Mouse (Mus musculus) liver, embryonic 14.5 days (tissue): ENCODE data around the gene Gm826. TPM values are rescaled to one million over a fixed set of nuclear protein-coding genes. Genes with fewer than 3 reads are reported as not detected.
A peak's percentile ranks its signal among the peaks of the same experiment; 100 is the strongest.

Source experiments
- ATAC-seq: fragments of 200-750 bp; cut with Nextera tagmentation; 2 replicates; pipeline ENCODE4 v1.8.0; 2017; ENCODE audit warnings: moderate number of reproducible peaks, mild to moderate bottlenecking, moderate library complexity; ENCODE audit not compliant: insufficient read depth
- DNase-seq, 3 experiments: peaks; one replicate each; pipeline ENCODE4 v3.0.0-alpha.2; 2012 to 2013; ENCODE audit warnings: low read depth in 3 of 3, low spot score in 3 of 3
- H3K27ac ChIP-seq: fragments of 300-500 bp; sonication (generic); 2 replicates; pipeline ENCODE4 v1.5.1; 2014; ENCODE audit warnings: moderate library complexity, mild to moderate bottlenecking, control low read depth, inconsistent platforms
- H3K27me3 ChIP-seq: fragments of 300-500 bp; sonication (generic); 2 replicates; pipeline ENCODE4 v1.6.1; 2014; ENCODE audit warnings: mild to moderate bottlenecking, low read length, moderate library complexity; ENCODE audit not compliant: control insufficient read depth, insufficient read depth
- H3K36me3 ChIP-seq: fragments of 300-500 bp; sonication (generic); replicated peaks from 2 replicates; pipeline ENCODE4 v1.6.1; 2014; ENCODE audit warnings: low read depth; ENCODE audit not compliant: control insufficient read depth, insufficient read depth
- H3K4me1 ChIP-seq, 2 experiments: fragments of 200-500 bp in 1 of 2; fragments of 300-500 bp in 1 of 2; sonication (generic) in 1 of 2; replicated peaks; 2 replicates each; pipeline ENCODE4 v1.6.1; 2012 to 2014; ENCODE audit warnings: antibody characterized with exemption in 1 of 2, inconsistent platforms in 1 of 2, low read length in 1 of 2; ENCODE audit not compliant: control insufficient read depth in 2 of 2, insufficient read depth in 2 of 2
- H3K4me2 ChIP-seq: fragments of 300-500 bp; sonication (generic); 2 replicates; pipeline ENCODE4 v1.6.1; 2014; ENCODE audit warnings: low read depth, mild to moderate bottlenecking, control low read depth, moderate library complexity
- H3K4me3 ChIP-seq, 2 experiments: fragments of 200-500 bp in 1 of 2; fragments of 300-500 bp in 1 of 2; sonication (generic) in 1 of 2; 2 replicates each; pipeline ENCODE4 v1.5.1; 2012 to 2014; ENCODE audit warnings: low read depth in 2 of 2, low read length in 2 of 2, mild to moderate bottlenecking in 2 of 2, control low read depth in 1 of 2, inconsistent platforms in 1 of 2, moderate library complexity in 1 of 2; ENCODE audit not compliant: insufficient read depth in 1 of 2
- H3K9ac ChIP-seq: fragments of 300-500 bp; sonication (generic); replicated peaks from 2 replicates; pipeline ENCODE4 v1.6.1; 2014; ENCODE audit warnings: mild to moderate bottlenecking, control low read depth, moderate library complexity
- H3K9me3 ChIP-seq: fragments of 300-500 bp; sonication (generic); 2 replicates; pipeline ENCODE4 v1.6.1; 2016; ENCODE audit warnings: low read length, mixed read lengths; ENCODE audit not compliant: control insufficient read depth
- CTCF ChIP-seq: IDR thresholded peaks from 2 replicates; pipeline ENCODE4 v1.5.1; 2016; ENCODE audit warnings: antibody characterized with exemption, low read depth, control low read depth
- EP300 ChIP-seq: IDR thresholded peaks from 2 replicates; pipeline ENCODE4 v1.6.1; 2016; ENCODE audit warnings: antibody characterized with exemption, low read depth
- WGBS: fragments of 180-500 bp; shearing (Covaris S2); extraction: QIAGEN DNeasy Blood & Tissue Kit; methylation state at CpG from one replicate; pipeline ENCODE4 v1.1.7; 2014; ENCODE audit not compliant: insufficient replicate concordance; 5-methylcytosine and 5-hydroxymethylcytosine counted together
- polyA plus RNA-seq, 2 experiments: library from polyadenylated mRNA; depleted of rRNA in 1 of 2; stranded (reverse) in 1 of 2; unstranded in 1 of 2; fragments of >200 nt; fragmentation: Nextera tagmentation in 1 of 2; extraction: Ambion mirVana in 1 of 2; gene quantifications; 2 replicates each; pipeline versions ENCODE4 v1.2.1 to v1.2.3; 2012 to 2014

Gene Gm826
- polyA plus RNA-seq, 2 experiments: 5.3 to 7.0 TPM

DNA sequence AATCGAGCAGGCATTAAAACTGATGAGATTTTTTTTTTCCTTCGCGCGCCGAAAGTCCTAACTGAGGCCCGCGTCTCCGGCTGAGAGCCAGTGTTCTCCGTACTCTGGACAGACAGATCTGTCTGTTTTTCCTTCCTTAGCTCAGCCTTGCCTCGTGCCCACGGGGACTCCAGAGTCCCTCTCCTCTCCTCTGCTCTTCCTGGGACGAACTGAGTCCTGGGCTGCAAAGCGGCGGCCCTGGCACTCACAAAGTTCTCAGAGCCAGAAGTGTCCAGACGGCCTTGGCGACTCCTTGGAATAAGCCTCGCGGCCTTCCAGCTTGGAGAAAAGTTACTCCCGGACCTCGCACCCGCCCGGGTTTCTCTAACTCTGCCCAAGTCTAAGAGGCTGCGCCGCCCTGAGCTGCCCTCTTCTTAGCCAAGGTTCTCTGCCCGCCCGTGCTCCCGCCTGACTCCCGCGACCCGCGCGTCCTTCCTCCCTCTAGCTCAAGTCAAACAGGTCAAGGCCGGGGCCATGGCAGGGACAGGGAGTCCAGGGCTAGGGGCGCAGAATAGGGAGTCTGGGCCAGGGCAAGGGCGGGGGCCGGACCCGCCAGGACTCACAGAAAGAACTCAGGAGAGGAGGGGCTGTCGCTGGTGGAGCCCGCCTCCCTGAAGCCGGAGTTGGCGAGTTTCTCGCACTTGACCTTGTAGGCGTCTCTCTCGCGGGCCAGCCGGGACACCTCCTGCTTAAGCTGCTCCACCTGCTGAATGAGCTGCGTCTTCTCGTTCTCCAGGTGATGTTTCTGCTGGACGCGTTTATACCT, 31.3 kb upstream of the Gm826 start:
- no peak for ATAC-seq
- TF ChIP-seq EP300: no peak
- no peak for TF ChIP-seq CTCF
- peak overlapping the region; percentile 29 to 50 for H3K4me3 ChIP-seq
- H3K4me1 ChIP-seq: no peaks in the 10 kb centered on the region; a peak in 1 of 4 replicates
- H3K4me2 ChIP-seq: peak overlapping the region; percentile 64
- H3K9me3 ChIP-seq: no peaks in the 10 kb centered on the region
- peaks cover 100% of the 10 kb centered on the region for H3K27me3 ChIP-seq
- H3K27ac ChIP-seq: no peak overlapping the region
- no peaks in the 10 kb centered on the region for H3K36me3 ChIP-seq
- WGBS: 3% methylated on average over 50 of the region's 50 CpGs
- no peak for DNase-seq
- H3K9ac ChIP-seq: no peak overlapping the region

GRCm38 (mm10) chr2:160364666-160365065, 30.7 kb upstream of the Gm826 start:
- no peak overlapping the region; the same call in 1 of the 2 replicates for H3K4me2 ChIP-seq
- TF ChIP-seq EP300 (no peak), CTCF (no peak)
- H3K4me1 ChIP-seq: no peaks in the 10 kb centered on the region; a peak in 1 of 4 replicates
- 1% methylated on average over 12 of the region's 12 CpGs for WGBS
- no peak for DNase-seq
- H3K36me3 ChIP-seq: no peaks in the 10 kb centered on the region
- no peak overlapping the region for H3K9ac ChIP-seq
- peak overlapping the region in 1 of 2 experiments; percentile 50; a peak in 1 of 4 replicates for H3K4me3 ChIP-seq
- ATAC-seq: no peak
- H3K27me3 ChIP-seq: peaks cover 100% of the 10 kb centered on the region
- no peak overlapping the region for H3K27ac ChIP-seq
- H3K9me3 ChIP-seq: no peaks in the 10 kb centered on the region

DNA sequence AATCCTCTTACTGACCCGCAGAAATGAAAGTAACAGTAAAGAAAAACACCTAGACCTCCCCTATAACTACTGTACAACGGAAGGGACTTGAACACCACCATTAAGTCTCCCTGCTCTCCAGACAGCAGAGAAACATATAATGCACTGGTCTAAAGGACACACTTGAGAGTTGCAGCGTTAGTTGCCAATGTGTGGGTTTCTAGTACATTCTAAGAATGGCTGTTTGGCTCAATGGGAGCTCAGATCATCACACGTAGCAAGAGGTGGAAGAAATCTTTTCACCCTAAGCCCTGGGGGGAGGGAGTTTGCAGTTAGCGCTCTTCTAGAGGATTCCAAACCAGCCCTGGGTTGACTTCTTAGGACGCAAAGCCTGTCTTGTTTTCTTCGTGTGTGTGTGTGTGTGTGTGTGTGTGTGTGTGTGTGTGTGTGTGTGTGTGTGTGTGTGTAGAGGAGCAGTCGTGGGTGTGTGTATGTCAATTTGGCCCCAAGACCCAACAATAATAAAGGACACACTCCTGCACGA, 30.2 kb upstream of the Gm826 start:
- ATAC-seq (no peak), DNase-seq (no peak)
- Histone ChIP-seq H3K4me2 (no peak overlapping the region), H3K27ac (no peak overlapping the region), H3K4me3 (no peak overlapping the region), H3K4me1 (no peaks in the 10 kb centered on the region; a peak in 1 of 4 replicates), H3K27me3 (peaks cover 95% of the 10 kb centered on the region), H3K36me3 (no peaks in the 10 kb centered on the region), H3K9ac (no peak overlapping the region), H3K9me3 (no peaks in the 10 kb centered on the region)
- WGBS: 3% methylated on average over 9 of the region's 9 CpGs
- TF ChIP-seq CTCF (no peak), EP300 (no peak)

- H3K27ac ChIP-seq: no peak overlapping the region
These were observed 29.2 kb upstream of the Gm826 start for GRCm38 (mm10) chr2:160363201-160363600.

GRCm38 (mm10) chr2:160361442-160362121, 27.6 kb upstream of the Gm826 start:
- WGBS: 5% methylated on average over 16 of the region's 16 CpGs
- Histone ChIP-seq H3K27ac (no peak overlapping the region), H3K36me3 (no peaks in the 10 kb centered on the region), H3K4me3 (no peak overlapping the region), H3K4me2 (no peak overlapping the region), H3K27me3 (peaks cover 74% of the 10 kb centered on the region), H3K4me1 (no peaks in the 10 kb centered on the region; a peak in 1 of 4 replicates), H3K9me3 (no peaks in the 10 kb centered on the region), H3K9ac (no peak overlapping the region)
- TF ChIP-seq CTCF (no peak), EP300 (no peak)
- ATAC-seq: no peak
- no peak for DNase-seq

More at GRCm38 (mm10) chr2:160363201-160363600, 29.2 kb upstream of the Gm826 start:
- ATAC-seq: no peak
- DNase-seq: no peak
- H3K9ac ChIP-seq: no peak overlapping the region
- TF ChIP-seq EP300 (no peak), CTCF (no peak)
- no peaks in the 10 kb centered on the region for H3K36me3 ChIP-seq
- H3K4me3 ChIP-seq: no peak overlapping the region
- H3K4me2 ChIP-seq: no peak overlapping the region
- H3K27me3 ChIP-seq: peaks cover 90% of the 10 kb centered on the region
- no peaks in the 10 kb centered on the region for H3K9me3 ChIP-seq
- WGBS: 10% methylated on average over 4 of the region's 4 CpGs
- H3K4me1 ChIP-seq: no peaks in the 10 kb centered on the region; a peak in 1 of 4 replicates
